Mouse (Mus musculus): ENCODE data around the gene Ano3. TPM values are rescaled to one million over a fixed set of nuclear protein-coding genes. Genes with fewer than 3 reads are reported as not detected.
"Not testable (repeated sequence)": the region's sequence is repeated elsewhere in the genome, so short reads cannot be mapped to it uniquely, and the experiment has no call there.

Ano3 gene
- polyA plus RNA-seq (2014; fragmentation: Nextera tagmentation; extraction: Ambion mirVana) = 1.5 TPM in 2 replicates

DNA sequence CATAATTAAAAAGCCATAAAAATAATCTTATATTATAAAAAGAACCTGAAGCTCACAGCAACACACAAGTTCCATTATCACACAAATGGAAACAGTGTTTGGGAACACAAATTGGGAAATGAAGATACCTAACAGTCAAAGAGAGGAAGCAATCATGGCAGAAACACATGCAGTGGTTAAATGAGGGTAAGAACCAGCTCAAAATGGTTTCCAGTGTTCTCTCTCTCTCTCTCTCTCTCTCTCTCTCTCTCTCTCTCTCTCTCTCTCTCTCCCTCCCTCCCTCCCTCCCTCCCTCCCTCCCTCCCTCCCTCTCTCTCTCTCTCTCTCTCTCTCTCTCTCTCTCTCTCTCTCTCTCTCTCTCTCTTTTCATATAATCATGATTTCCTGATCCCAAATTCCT is at the start of gene Ano3:
Gene Ano3 (minus strand): TSS at position 101 of the 400 bp plus-strand sequence.
- not testable (repeated sequence) for H3K27ac ChIP-seq (ENCODE audit: low read depth, low read length); H3K36me3 ChIP-seq (ENCODE audit: control insufficient read depth, insufficient read depth, low read length); ATAC-seq (ENCODE audit: low FRiP score); H3K9me3 ChIP-seq (ENCODE audit: control insufficient read depth, low read length); H3K4me1 ChIP-seq (ENCODE audit: control insufficient read depth, insufficient read depth, low read length); H3K27me3 ChIP-seq (ENCODE audit: control insufficient read depth, insufficient read depth, low read length); DNase-seq (ENCODE audit: low spot score, missing footprints)
- peak within 1 kb of the TSS; percentile 62 for H3K9ac ChIP-seq (ENCODE audit: low read length)
- H3K4me2 ChIP-seq = peak within 1 kb of the TSS; percentile 65
- H3K4me3 ChIP-seq (ENCODE audit: low read depth, low read length) = peak within 1 kb of the TSS; percentile 39

- H3K9ac ChIP-seq (ENCODE audit: low read length) = no peak overlapping the region
- no peak overlapping the region for H3K4me3 ChIP-seq (ENCODE audit: low read depth, low read length)
- no peak for DNase-seq (ENCODE audit: low spot score, missing footprints)
- no peaks in the 10 kb centered on the region for H3K9me3 ChIP-seq (ENCODE audit: control insufficient read depth, low read length)
- H3K27me3 ChIP-seq (ENCODE audit: control insufficient read depth, insufficient read depth, low read length) = no peaks in the 10 kb centered on the region
- WGBS = 94% methylated on average over 1 of the region's 1 CpGs
- ATAC-seq (ENCODE audit: low FRiP score) = no peak
- no peaks in the 10 kb centered on the region for H3K4me1 ChIP-seq (ENCODE audit: control insufficient read depth, insufficient read depth, low read length)
- no peaks in the 10 kb centered on the region for H3K36me3 ChIP-seq (ENCODE audit: control insufficient read depth, insufficient read depth, low read length)
- H3K4me2 ChIP-seq = no peak overlapping the region
- no peak overlapping the region for H3K27ac ChIP-seq (ENCODE audit: low read depth, low read length)
Measured at GRCm38 (mm10) chr2:110990071-110990470, 39.3 kb upstream of the Ano3 start.

GRCm38 (mm10) chr2:110989539-110989938 is 38.8 kb upstream of the Ano3 start:
- DNase-seq (ENCODE audit: low spot score, missing footprints) (peak; percentile 86), ATAC-seq (ENCODE audit: low FRiP score) (peak; percentile 33; the same call in 1 of the 2 replicates)
- Histone ChIP-seq H3K36me3 (ENCODE audit: control insufficient read depth, insufficient read depth, low read length) (no peaks in the 10 kb centered on the region), H3K9ac (ENCODE audit: low read length) (no peak overlapping the region), H3K4me1 (ENCODE audit: control insufficient read depth, insufficient read depth, low read length) (no peaks in the 10 kb centered on the region), H3K4me2 (no peak overlapping the region), H3K27me3 (ENCODE audit: control insufficient read depth, insufficient read depth, low read length) (no peaks in the 10 kb centered on the region), H3K9me3 (ENCODE audit: control insufficient read depth, low read length) (no peaks in the 10 kb centered on the region), H3K4me3 (ENCODE audit: low read depth, low read length) (no peak overlapping the region), H3K27ac (ENCODE audit: low read depth, low read length) (no peak overlapping the region)
- WGBS = 86% methylated on average over 4 of the region's 4 CpGs

- Histone ChIP-seq H3K27me3 (ENCODE audit: control insufficient read depth, insufficient read depth, low read length) (no peaks in the 10 kb centered on the region), H3K36me3 (ENCODE audit: control insufficient read depth, insufficient read depth, low read length) (no peaks in the 10 kb centered on the region), H3K27ac (ENCODE audit: low read depth, low read length) (no peak overlapping the region), H3K4me3 (ENCODE audit: low read depth, low read length) (no peak overlapping the region), H3K4me1 (ENCODE audit: control insufficient read depth, insufficient read depth, low read length) (no peaks in the 10 kb centered on the region), H3K9ac (ENCODE audit: low read length) (no peak overlapping the region), H3K9me3 (ENCODE audit: control insufficient read depth, low read length) (no peaks in the 10 kb centered on the region), H3K4me2 (no peak overlapping the region)
- WGBS = 84% methylated on average over 2 of the region's 2 CpGs
- DNase-seq (ENCODE audit: low spot score, missing footprints) = no peak
- ATAC-seq (ENCODE audit: low FRiP score) = no peak
Measured at GRCm38 (mm10) chr2:110985853-110986271, 35.1 kb upstream of the Ano3 start.

- Histone ChIP-seq H3K36me3 (ENCODE audit: control insufficient read depth, insufficient read depth, low read length) (no peaks in the 10 kb centered on the region), H3K9ac (ENCODE audit: low read length) (no peak overlapping the region), H3K4me3 (ENCODE audit: low read depth, low read length) (no peak overlapping the region), H3K4me2 (no peak overlapping the region), H3K27me3 (ENCODE audit: control insufficient read depth, insufficient read depth, low read length) (no peaks in the 10 kb centered on the region), H3K4me1 (ENCODE audit: control insufficient read depth, insufficient read depth, low read length) (no peaks in the 10 kb centered on the region), H3K9me3 (ENCODE audit: control insufficient read depth, low read length) (no peaks in the 10 kb centered on the region), H3K27ac (ENCODE audit: low read depth, low read length) (no peak overlapping the region)
- peak; percentile 60 for ATAC-seq (ENCODE audit: low FRiP score)
- WGBS = 35% methylated on average over 1 of the region's 1 CpGs
- DNase-seq (ENCODE audit: low spot score, missing footprints) = peak; percentile 89
Measured at GRCm38 (mm10) chr2:110981733-110982132, 31.0 kb upstream of the Ano3 start.

- H3K9ac ChIP-seq (ENCODE audit: low read length) = no peak overlapping the region
- no peaks in the 10 kb centered on the region for H3K4me1 ChIP-seq (ENCODE audit: control insufficient read depth, insufficient read depth, low read length)
- no peak for DNase-seq (ENCODE audit: low spot score, missing footprints)
- H3K27me3 ChIP-seq (ENCODE audit: control insufficient read depth, insufficient read depth, low read length) = no peaks in the 10 kb centered on the region
- H3K4me2 ChIP-seq = no peak overlapping the region
- 89% methylated on average over 2 of the region's 2 CpGs for WGBS
- H3K4me3 ChIP-seq (ENCODE audit: low read depth, low read length) = no peak overlapping the region
- H3K27ac ChIP-seq (ENCODE audit: low read depth, low read length) = no peak overlapping the region
- no peak for ATAC-seq (ENCODE audit: low FRiP score)
- no peaks in the 10 kb centered on the region for H3K9me3 ChIP-seq (ENCODE audit: control insufficient read depth, low read length)
- H3K36me3 ChIP-seq (ENCODE audit: control insufficient read depth, insufficient read depth, low read length) = no peaks in the 10 kb centered on the region
Measured at GRCm38 (mm10) chr2:110979610-110980009, 28.9 kb upstream of the Ano3 start.

DNA sequence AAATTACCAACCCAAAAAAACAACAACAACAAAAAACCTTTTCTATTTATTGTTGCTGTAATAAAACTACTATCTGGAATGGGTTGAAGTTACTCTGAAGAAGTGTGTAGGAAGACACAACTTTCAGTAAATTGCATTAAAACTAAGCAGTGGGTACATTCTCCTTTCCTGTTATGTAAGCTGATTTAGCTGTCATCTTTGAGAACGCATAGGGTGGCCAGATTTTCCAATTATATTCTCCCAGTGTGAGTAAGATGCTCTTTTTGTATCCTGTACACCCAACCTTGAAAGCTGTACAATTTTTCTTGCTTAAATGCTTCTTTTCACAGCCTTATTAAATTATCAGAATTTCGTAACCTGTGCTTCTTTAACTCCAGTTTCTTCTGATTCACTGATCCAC is 26.1 kb upstream of the Ano3 start:
- Histone ChIP-seq H3K27me3 (ENCODE audit: control insufficient read depth, insufficient read depth, low read length) (no peaks in the 10 kb centered on the region), H3K4me2 (no peak overlapping the region), H3K9ac (ENCODE audit: low read length) (no peak overlapping the region), H3K36me3 (ENCODE audit: control insufficient read depth, insufficient read depth, low read length) (no peaks in the 10 kb centered on the region), H3K4me3 (ENCODE audit: low read depth, low read length) (no peak overlapping the region), H3K27ac (ENCODE audit: low read depth, low read length) (no peak overlapping the region), H3K4me1 (ENCODE audit: control insufficient read depth, insufficient read depth, low read length) (no peaks in the 10 kb centered on the region), H3K9me3 (ENCODE audit: control insufficient read depth, low read length) (no peaks in the 10 kb centered on the region)
- WGBS = 82% methylated on average over 2 of the region's 2 CpGs
- DNase-seq (ENCODE audit: low spot score, missing footprints) (no peak), ATAC-seq (ENCODE audit: low FRiP score) (no peak)

DNA sequence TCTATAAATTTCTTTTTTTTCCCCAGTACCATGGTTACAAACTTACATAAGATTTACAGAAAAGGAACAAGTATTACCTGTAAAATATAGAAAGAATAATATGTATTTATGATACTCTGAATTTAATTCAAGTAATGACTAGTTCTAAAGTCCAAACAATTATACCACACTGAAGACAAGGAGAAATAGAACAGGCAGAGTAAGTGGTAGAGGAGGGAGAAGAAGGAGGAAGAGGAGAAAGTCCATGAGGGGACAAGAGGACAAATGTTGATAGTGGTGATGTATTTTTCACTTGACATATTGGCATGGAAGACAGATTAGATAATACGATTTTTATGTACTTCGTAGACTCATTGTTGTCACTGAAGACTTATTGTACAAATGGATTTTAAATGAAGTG is 19.4 kb upstream of the Ano3 start:
- H3K4me1 ChIP-seq (ENCODE audit: control insufficient read depth, insufficient read depth, low read length) = no peaks in the 10 kb centered on the region
- no peak overlapping the region for H3K4me2 ChIP-seq
- H3K27ac ChIP-seq (ENCODE audit: low read depth, low read length) = no peak overlapping the region
- H3K9ac ChIP-seq (ENCODE audit: low read length) = no peak overlapping the region
- 92% methylated on average over 2 of the region's 2 CpGs for WGBS
- H3K36me3 ChIP-seq (ENCODE audit: control insufficient read depth, insufficient read depth, low read length) = no peaks in the 10 kb centered on the region
- H3K4me3 ChIP-seq (ENCODE audit: low read depth, low read length) = no peak overlapping the region
- H3K27me3 ChIP-seq (ENCODE audit: control insufficient read depth, insufficient read depth, low read length) = no peaks in the 10 kb centered on the region
- DNase-seq (ENCODE audit: low spot score, missing footprints) (no peak), ATAC-seq (ENCODE audit: low FRiP score) (no peak)
- H3K9me3 ChIP-seq (ENCODE audit: control insufficient read depth, low read length) = no peaks in the 10 kb centered on the region

DNA sequence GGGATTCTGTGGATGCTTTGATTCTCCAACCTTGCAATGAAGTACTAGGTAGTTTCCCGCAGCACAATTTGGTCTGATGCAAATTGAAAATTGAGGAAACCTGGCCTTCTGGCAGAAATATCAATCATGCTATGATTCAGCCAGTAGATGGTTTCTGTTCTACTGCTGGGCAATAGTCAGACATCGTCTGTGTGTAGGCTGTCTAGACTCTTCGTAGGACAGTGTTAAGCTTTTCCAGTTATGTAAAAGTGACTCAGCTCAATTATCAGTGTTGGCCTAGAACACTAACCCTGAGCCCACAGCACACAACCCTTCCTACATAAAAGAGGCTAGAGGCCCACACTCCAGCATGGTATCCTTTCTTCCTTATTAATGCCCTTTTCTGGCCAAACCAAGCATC is 14.7 kb upstream of the Ano3 start:
- WGBS = 93% methylated on average over 3 of the region's 3 CpGs
- Histone ChIP-seq H3K4me3 (ENCODE audit: low read depth, low read length) (no peak overlapping the region), H3K27me3 (ENCODE audit: control insufficient read depth, insufficient read depth, low read length) (no peaks in the 10 kb centered on the region), H3K9ac (ENCODE audit: low read length) (no peak overlapping the region), H3K4me2 (no peak overlapping the region), H3K4me1 (ENCODE audit: control insufficient read depth, insufficient read depth, low read length) (no peaks in the 10 kb centered on the region), H3K9me3 (ENCODE audit: control insufficient read depth, low read length) (no peaks in the 10 kb centered on the region), H3K27ac (ENCODE audit: low read depth, low read length) (no peak overlapping the region), H3K36me3 (ENCODE audit: control insufficient read depth, insufficient read depth, low read length) (no peaks in the 10 kb centered on the region)
- DNase-seq (ENCODE audit: low spot score, missing footprints) (no peak), ATAC-seq (ENCODE audit: low FRiP score) (no peak)

DNA sequence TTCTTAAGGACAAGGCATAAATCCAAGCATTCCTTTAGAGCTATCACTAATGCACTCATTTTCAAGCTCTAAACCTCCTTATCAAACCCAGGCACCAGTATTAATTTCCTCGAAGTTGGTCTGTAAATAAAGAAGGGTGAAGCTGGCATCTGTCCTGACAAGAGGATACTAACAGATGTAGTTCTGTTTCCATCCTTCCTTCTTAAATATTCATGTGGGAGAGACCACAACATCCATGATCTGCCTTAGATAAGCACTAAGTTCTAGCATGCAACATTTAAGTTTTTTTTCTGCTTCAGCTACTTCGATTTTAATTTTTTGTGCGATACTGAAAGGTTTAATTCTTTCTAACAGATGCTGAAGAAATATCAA is 305 bp downstream of the Ano3 start:
- DNase-seq (ENCODE audit: low spot score, missing footprints) = no peak
- peak; percentile 54 for ATAC-seq (ENCODE audit: low FRiP score)
- Histone ChIP-seq H3K36me3 (ENCODE audit: control insufficient read depth, insufficient read depth, low read length) (no peaks in the 10 kb centered on the region), H3K27me3 (ENCODE audit: control insufficient read depth, insufficient read depth, low read length) (no peaks in the 10 kb centered on the region), H3K4me1 (ENCODE audit: control insufficient read depth, insufficient read depth, low read length) (peaks cover 4% of the 10 kb centered on the region; the same call in 1 of the 2 replicates), H3K27ac (ENCODE audit: low read depth, low read length) (no peak overlapping the region), H3K9ac (ENCODE audit: low read length) (peak overlapping the region; percentile 62; the same call in 1 of the 2 replicates), H3K4me2 (peak overlapping the region; percentile 65), H3K4me3 (ENCODE audit: low read depth, low read length) (peak overlapping the region; percentile 39; the same call in 1 of the 2 replicates), H3K9me3 (ENCODE audit: control insufficient read depth, low read length) (no peaks in the 10 kb centered on the region)
- 63% methylated on average over 3 of the region's 3 CpGs for WGBS

Data from midbrain, embryonic 11.5 days (tissue).